Comparison of ENCODE assay signal across 29 mouse cellular contexts in the genomic region with DNA sequence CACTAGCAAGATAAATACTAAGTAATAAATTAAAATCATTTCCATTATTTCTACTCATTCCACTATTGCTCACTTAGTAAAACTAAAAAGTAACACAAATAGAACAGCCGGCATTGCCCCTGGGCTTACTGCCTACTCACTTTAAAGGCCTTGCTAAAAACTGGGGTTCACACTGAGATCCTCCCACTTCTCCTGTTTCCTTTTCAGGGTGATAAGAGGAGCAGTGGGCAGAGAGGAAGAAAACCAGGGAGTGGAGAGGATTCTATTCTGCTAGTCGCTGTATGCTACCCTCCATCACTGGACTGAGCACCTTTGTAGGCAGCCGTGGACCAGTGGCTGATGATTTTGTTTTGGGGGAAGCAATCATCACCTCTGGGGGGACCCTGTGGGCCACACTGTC. TPM values are rescaled to one million over a fixed set of nuclear protein-coding genes. Genes with fewer than 3 reads are reported as not detected.
A peak's percentile ranks its signal among the peaks of the same experiment; 100 is the strongest.
DNase-seq lines count a peak whose midpoint lies in the region; ATAC-seq and TF ChIP-seq lines count a peak whose summit lies in the region.
"Had no signal": no experiment of that assay in that cellular context is flagged by ENCODE, and none has a peak within 500 bp of the region (broad histone marks: within the 10 kb centered on the region; RNA-seq: fewer than 3 reads in every experiment).

No protein-coding gene starts in this region.

- no peak for TF ChIP-seq CTCF in MEL (IDR thresholded peaks at IDR 0.05 in 2 of 3, conservative IDR thresholded peaks at IDR 0.05 in 1 of 3; ENCODE audit: control insufficient read depth in 1 of 3, insufficient read depth in 1 of 3, low read depth in 2 of 3, low read length in 3 of 3, poor library complexity in 1 of 3, severe bottlenecking in 1 of 3)
- no peak for TF ChIP-seq CTCF in bone marrow, adult 2 months (IDR thresholded peaks at IDR 0.05; ENCODE audit: control insufficient read depth, insufficient read depth, low read length)

- ATAC-seq in megakaryocyte, adult 5-6 weeks (ENCODE audit: poor library complexity, severe bottlenecking): no peak
- ATAC-seq in megakaryocyte progenitor cell, adult 5-6 weeks (replicated peaks; ENCODE audit: poor library complexity): no peak
- ATAC-seq: CD4-positive, CD25-positive, alpha-beta regulatory T cell, adult 4 months; forebrain, embryonic 14.5 days; forebrain, postnatal 0 days; hindbrain, embryonic 16.5 days; intestine, embryonic 15.5 days had no signal

- no peaks in the 10 kb centered on the region for H3K79me2 ChIP-seq in MEL (ENCODE audit: control insufficient read depth, insufficient read depth, low read length, poor library complexity)

- H3K27me3 ChIP-seq in megakaryocyte, embryonic 14.5 days (replicated peaks): no peaks in the 10 kb centered on the region
- peaks cover 13 to 29% of the 10 kb centered on the region in 2 experiments for H3K27me3 ChIP-seq in MEL (ENCODE audit: control insufficient read depth in 1 of 2, insufficient read depth in 2 of 2, low read length in 2 of 2)
- H3K27me3 ChIP-seq: embryonic facial prominence, embryonic 12.5 days; embryonic facial prominence, embryonic 15.5 days; heart, embryonic 12.5 days; heart, embryonic 15.5 days; hindbrain, embryonic 13.5 days; intestine, embryonic 15.5 days had no signal

- H3K36me3 ChIP-seq in megakaryocyte, embryonic 14.5 days (replicated peaks; ENCODE audit: low read length): no peaks in the 10 kb centered on the region
- H3K36me3 ChIP-seq in MEL (ENCODE audit: control insufficient read depth in 1 of 2, insufficient read depth in 2 of 2, low read length in 2 of 2): no peaks in the 10 kb centered on the region
- H3K36me3 ChIP-seq: embryonic facial prominence, embryonic 12.5 days; embryonic facial prominence, embryonic 15.5 days; heart, embryonic 12.5 days; heart, embryonic 15.5 days; hindbrain, embryonic 10.5 days; hindbrain, embryonic 13.5 days; intestine, embryonic 15.5 days had no signal

- TF ChIP-seq POLR2A in MEL (IDR thresholded peaks at IDR 0.05; ENCODE audit: control insufficient read depth in 1 of 2, insufficient read depth in 1 of 2, low read depth in 1 of 2, low read length in 2 of 2, poor library complexity in 1 of 2): no peak
- TF ChIP-seq POLR2A in bone marrow, adult 2 months (IDR thresholded peaks at IDR 0.05; ENCODE audit: borderline replicate concordance, control insufficient read depth, low read depth, low read length): no peak

- H3K4me3 ChIP-seq in megakaryocyte, embryonic 14.5 days (replicated peaks): peak overlapping the region; percentile 67
- no peak overlapping the region for H3K4me3 ChIP-seq in MEL (ENCODE audit: control insufficient read depth in 1 of 2, insufficient read depth in 1 of 2, low read depth in 2 of 2, low read length in 2 of 2)
- H3K4me3 ChIP-seq in bone marrow, adult 2 months (replicated peaks; ENCODE audit: control insufficient read depth, low read depth, low read length): no peak overlapping the region
- H3K4me3 ChIP-seq: embryonic facial prominence, embryonic 12.5 days; embryonic facial prominence, embryonic 15.5 days; heart, embryonic 12.5 days; heart, embryonic 15.5 days; hindbrain, embryonic 10.5 days; hindbrain, embryonic 13.5 days; intestine, embryonic 15.5 days had no signal

- H3K27ac ChIP-seq in MEL (ENCODE audit: control insufficient read depth, low read depth, low read length): no peak overlapping the region
- peak overlapping the region; percentile 33; the same call in 1 of the 2 replicates for H3K27ac ChIP-seq in bone marrow, adult 2 months (ENCODE audit: control insufficient read depth, insufficient read depth, low read depth, low read length, poor library complexity)
- H3K27ac ChIP-seq: embryonic facial prominence, embryonic 12.5 days; embryonic facial prominence, embryonic 15.5 days; heart, embryonic 15.5 days; hindbrain, embryonic 10.5 days; hindbrain, embryonic 13.5 days; intestine, embryonic 15.5 days had no signal

- H3K9me3 ChIP-seq in megakaryocyte, embryonic 14.5 days: no peaks in the 10 kb centered on the region
- no peaks in the 10 kb centered on the region for H3K9me3 ChIP-seq in MEL (replicated peaks; ENCODE audit: insufficient read depth, low read length)
- H3K9me3 ChIP-seq: embryonic facial prominence, embryonic 12.5 days; embryonic facial prominence, embryonic 15.5 days; heart, embryonic 15.5 days; hindbrain, embryonic 10.5 days; hindbrain, embryonic 13.5 days; intestine, embryonic 15.5 days had no signal

- 64% methylated on average over 3 of the region's 3 CpGs for WGBS in bone marrow, adult 2 months

- H3K9ac ChIP-seq in MEL (ENCODE audit: control insufficient read depth, low read depth, low read length, poor library complexity, severe bottlenecking): no peak overlapping the region
- H3K9ac ChIP-seq: embryonic facial prominence, embryonic 12.5 days; embryonic facial prominence, embryonic 15.5 days; forebrain, postnatal 0 days; heart, embryonic 12.5 days; heart, embryonic 15.5 days; hindbrain, embryonic 13.5 days; intestine, embryonic 15.5 days had no signal

- TF ChIP-seq EP300 in MEL (IDR thresholded peaks at IDR 0.05; ENCODE audit: low read depth in 1 of 2, low read length in 2 of 2): no peak

- no peak for TF ChIP-seq RAD21 in MEL (IDR thresholded peaks at IDR 0.05; ENCODE audit: low read depth, low read length)

- peaks cover 32% of the 10 kb centered on the region for H3K4me1 ChIP-seq in megakaryocyte, embryonic 14.5 days
- H3K4me1 ChIP-seq in MEL (ENCODE audit: control insufficient read depth in 1 of 2, insufficient read depth in 2 of 2, low read length in 2 of 2): no peaks in the 10 kb centered on the region
- no peaks in the 10 kb centered on the region for H3K4me1 ChIP-seq in bone marrow, adult 2 months (ENCODE audit: control insufficient read depth, insufficient read depth, low read length)
- H3K4me1 ChIP-seq: heart, embryonic 15.5 days; hindbrain, embryonic 13.5 days; intestine, embryonic 15.5 days had no signal

- peak; percentile 18 for DNase-seq in MEL (ENCODE audit: low read depth, low spot score)
- DNase-seq in adrenal gland, postnatal 4 days (ENCODE audit: low spot score in 2 of 2): no peak
- DNase-seq: adrenal gland, adult 8-10 months; adrenal gland, postnatal 25 days; cerebellum, adult 11 months; cerebellum, adult 2 months; cerebellum, adult 9-11 months; cerebellum, postnatal 25 days; forebrain, postnatal 0 days; gastrocnemius, postnatal 10 days; gastrocnemius, postnatal 36 days; heart, postnatal 10 days; heart, postnatal 36 days had no signal

TF ChIP-seq in MEL, 35 proteins besides CTCF, POLR2A, EP300 and RAD21:
- TF ChIP-seq TBP (IDR thresholded peaks at IDR 0.05; ENCODE audit: low read depth, low read length) (no peak), ZMIZ1 (IDR thresholded peaks at IDR 0.05; ENCODE audit: low read depth, low read length) (no peak), HCFC1 (IDR thresholded peaks at IDR 0.05; ENCODE audit: low read depth, low read length) (no peak), GABPA (IDR thresholded peaks at IDR 0.05; ENCODE audit: low read depth, low read length) (no peak), MAFK (IDR thresholded peaks at IDR 0.05; ENCODE audit: borderline replicate concordance, low read depth, low read length) (no peak), POLR2AphosphoS2 (IDR thresholded peaks at IDR 0.05; ENCODE audit: low read length) (no peak), BHLHE40 (IDR thresholded peaks at IDR 0.05; ENCODE audit: borderline replicate concordance, low read depth, low read length) (no peak), SIN3A (IDR thresholded peaks at IDR 0.05; ENCODE audit: low read length) (no peak)

RNA-seq across cellular contexts. Expression of gene Cdk15, which starts 40.5 kb away (rescaled TPM):
- not detected in 2 replicates for polyA plus RNA-seq in megakaryocyte, embryonic 14.5 days (2012; ENCODE audit: insufficient read depth, low replicate concordance)
- not detected in 2 replicates for total RNA-seq in megakaryocyte, adult 5-6 weeks (2015)
- not detected in 2 replicates for total RNA-seq in megakaryocyte, adult 5-6 weeks (2017)
- not detected in 2 replicates for total RNA-seq in MEL (2012; rRNA removed)
- not detected for polyA plus RNA-seq in MEL (2012; ENCODE audit: insufficient read depth in 1 of 2, insufficient read length in 2 of 2, low read depth in 1 of 2, low replicate concordance in 2 of 2, missing spikeins in 1 of 2)
- polyA plus RNA-seq in bone marrow, adult 2 months (2011; ENCODE audit: insufficient read depth, insufficient read length, low replicate concordance, missing spikeins): not detected in 2 replicates
- total RNA-seq in megakaryocyte progenitor cell, adult 5-6 weeks (2015): not detected in 2 replicates
- not detected in 2 replicates for total RNA-seq in megakaryocyte progenitor cell, adult 5-6 weeks (2017)
- under 1 TPM; 0.20 TPM for total RNA-seq in adrenal gland, postnatal 4 days (2021)
- total RNA-seq: common myeloid progenitor, adult 5-6 weeks; gastrocnemius, postnatal 36 days; granulocyte monocyte progenitor cell, adult 5-6 weeks; heart, postnatal 36 days had no signal
- polyA plus RNA-seq: CD4-positive, CD25-positive, alpha-beta regulatory T cell, adult 4 months had no signal
